Mouse (Mus musculus): Measurements from ENCODE around the gene Tmem201. TPM values are rescaled to one million over a fixed set of nuclear protein-coding genes. Genes with fewer than 3 reads are reported as not detected.
A peak's percentile ranks its signal among the peaks of the same experiment; 100 is the strongest.

The Tmem201 gene
- total RNA-seq, 2 experiments from 2014 or later: 8.1 to 22.9 TPM

- ATAC-seq (replicated peaks; ENCODE audit: low FRiP score, low TSS enrichment, poor library complexity, severe bottlenecking): no peak
Measured at GRCm38 (mm10) chr4:149723855-149724731, 13.8 kb downstream of the Tmem201 start.

GRCm38 (mm10) chr4:149723021-149723390 lies 14.8 kb downstream of the Tmem201 start:
- ATAC-seq (replicated peaks; ENCODE audit: low FRiP score, low TSS enrichment, poor library complexity, severe bottlenecking): no peak

- no peak for ATAC-seq (replicated peaks; ENCODE audit: low FRiP score, low TSS enrichment, poor library complexity, severe bottlenecking)
Measured at GRCm38 (mm10) chr4:149722104-149723020, 15.5 kb downstream of the Tmem201 start.

GRCm38 (mm10) chr4:149721163-149721562 lies 16.7 kb downstream of the Tmem201 start:
- ATAC-seq (replicated peaks; ENCODE audit: low FRiP score, low TSS enrichment, poor library complexity, severe bottlenecking): no peak

GRCm38 (mm10) chr4:149719686-149720085 lies 18.2 kb downstream of the Tmem201 start:
- ATAC-seq (replicated peaks; ENCODE audit: low FRiP score, low TSS enrichment, poor library complexity, severe bottlenecking): peak; percentile 60

GRCm38 (mm10) chr4:149714542-149714941 lies 23.3 kb downstream of the Tmem201 start:
- ATAC-seq (replicated peaks; ENCODE audit: low FRiP score, low TSS enrichment, poor library complexity, severe bottlenecking): no peak

- peak; percentile 45 for ATAC-seq (replicated peaks; ENCODE audit: low FRiP score, low TSS enrichment, poor library complexity, severe bottlenecking)
Measured at GRCm38 (mm10) chr4:149711955-149712354, 25.9 kb downstream of the Tmem201 start.

GRCm38 (mm10) chr4:149711485-149711884 lies 26.4 kb downstream of the Tmem201 start:
- no peak for ATAC-seq (replicated peaks; ENCODE audit: low FRiP score, low TSS enrichment, poor library complexity, severe bottlenecking)

GRCm38 (mm10) chr4:149710510-149710909 lies 27.3 kb downstream of the Tmem201 start:
- ATAC-seq (replicated peaks; ENCODE audit: low FRiP score, low TSS enrichment, poor library complexity, severe bottlenecking): peak; percentile 97

GRCm38 (mm10) chr4:149705941-149706340 lies 31.9 kb downstream of the Tmem201 start:
- no peak for ATAC-seq (replicated peaks; ENCODE audit: low FRiP score, low TSS enrichment, poor library complexity, severe bottlenecking)

- 0 out of 2 replicates have a peak, but pooled peaks have one; percentile 42 for ATAC-seq (replicated peaks; ENCODE audit: low FRiP score, low TSS enrichment, poor library complexity, severe bottlenecking)
Measured at GRCm38 (mm10) chr4:149705298-149705697, 32.5 kb downstream of the Tmem201 start.

- ATAC-seq (replicated peaks; ENCODE audit: low FRiP score, low TSS enrichment, poor library complexity, severe bottlenecking): no peak
Measured at GRCm38 (mm10) chr4:149702210-149702979, 35.4 kb downstream of the Tmem201 start, which contains the start of gene Pik3cd. TSS of gene Pik3cd (minus strand) at chr4:149702571.

- peak; percentile 49 for ATAC-seq (replicated peaks; ENCODE audit: low FRiP score, low TSS enrichment, poor library complexity, severe bottlenecking)
Measured at GRCm38 (mm10) chr4:149701426-149702209, 36.2 kb downstream of the Tmem201 start.

GRCm38 (mm10) chr4:149699953-149700352 lies 37.9 kb downstream of the Tmem201 start:
- ATAC-seq (replicated peaks; ENCODE audit: low FRiP score, low TSS enrichment, poor library complexity, severe bottlenecking): no peak

- peak; percentile 73 for ATAC-seq (replicated peaks; ENCODE audit: low FRiP score, low TSS enrichment, poor library complexity, severe bottlenecking)
Measured at GRCm38 (mm10) chr4:149698197-149698821, 39.5 kb downstream of the Tmem201 start.

- ATAC-seq (replicated peaks; ENCODE audit: low FRiP score, low TSS enrichment, poor library complexity, severe bottlenecking): peak; percentile 48
Measured at GRCm38 (mm10) chr4:149697506-149698196, 40.2 kb downstream of the Tmem201 start.

GRCm38 (mm10) chr4:149696189-149696971 lies 41.5 kb downstream of the Tmem201 start:
- ATAC-seq (replicated peaks; ENCODE audit: low FRiP score, low TSS enrichment, poor library complexity, severe bottlenecking): peak; percentile 42
